Mouse (Mus musculus) adrenal gland, adult 18-20 months (tissue): ENCODE data around the gene Svbp. TPM values are rescaled to one million over a fixed set of nuclear protein-coding genes. Genes with fewer than 3 reads are reported as not detected.

ENCODE experiments used
- DNase-seq, 2 experiments: peaks; one replicate each; pipeline ENCODE4 v3.0.0; 2021 to 2022; ENCODE audit warnings: low spot score in 2 of 2
- long read RNA-seq, 2 experiments: library from polyadenylated mRNA; stranded (forward); transcript quantifications; one replicate each; pipeline ENCODE4 v2.0.0; 2021
- total RNA-seq, 2 experiments: library from RNA; stranded (reverse); gene quantifications; 1 replicate in 1 of 2; 2 replicates in 1 of 2; pipeline ENCODE4 v1.2.3; 2021

Gene Svbp
- 10 to 100 TPM; 13.8 to 17.0 TPM for total RNA-seq
- long read RNA-seq, experiment 1, partial matches to known transcripts, result 0 of 2 reads
- long read RNA-seq, experiment 1, other reads (novel, unspliced or antisense), result 0 of 2 reads
- long read RNA-seq, experiment 2, transcript Svbp-201 (3 exons, 733 nt), result major isoform, 18 of 19 reads
- long read RNA-seq, experiment 2, partial matches to known transcripts, result 0 of 19 reads
- long read RNA-seq, experiment 2, other reads (novel, unspliced or antisense), result 0 of 19 reads

DNA sequence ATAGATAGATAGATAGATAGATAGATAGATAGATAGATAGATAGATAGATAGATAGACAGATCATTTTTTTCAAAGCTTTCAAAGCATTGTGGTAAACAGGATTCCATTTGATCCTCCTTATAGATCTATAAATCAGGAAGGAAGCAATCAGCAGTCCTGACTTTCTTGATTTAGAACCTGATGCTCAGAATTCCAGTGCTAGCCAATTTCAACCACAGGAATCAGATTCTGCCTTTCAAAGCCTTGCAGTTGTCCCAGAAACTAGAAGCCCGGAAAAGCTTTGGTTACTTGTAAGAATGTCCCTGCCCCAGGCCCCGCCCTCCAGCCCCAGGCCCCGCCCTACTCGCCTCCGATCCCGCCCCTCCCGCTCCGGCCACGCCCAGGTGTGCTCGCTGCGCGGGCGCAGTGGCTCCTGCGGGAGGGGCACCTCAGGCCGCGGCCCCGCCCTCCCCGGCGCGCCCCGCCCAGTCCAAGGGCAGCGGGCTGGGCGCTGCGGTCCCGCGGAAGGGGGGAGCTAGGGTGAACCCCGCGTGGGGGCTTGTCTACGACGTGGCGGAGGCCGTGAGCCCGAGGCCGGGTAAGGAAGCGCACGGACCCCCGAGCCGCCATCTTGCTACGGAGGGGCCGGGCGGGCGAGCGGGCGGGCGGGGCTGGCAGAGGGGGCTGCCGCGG, at the start of gene Svbp:
Gene Svbp (plus strand): TSS at position 398 of the 673 bp plus-strand sequence.
- peak; percentile 86 to 91 for DNase-seq

DNA sequence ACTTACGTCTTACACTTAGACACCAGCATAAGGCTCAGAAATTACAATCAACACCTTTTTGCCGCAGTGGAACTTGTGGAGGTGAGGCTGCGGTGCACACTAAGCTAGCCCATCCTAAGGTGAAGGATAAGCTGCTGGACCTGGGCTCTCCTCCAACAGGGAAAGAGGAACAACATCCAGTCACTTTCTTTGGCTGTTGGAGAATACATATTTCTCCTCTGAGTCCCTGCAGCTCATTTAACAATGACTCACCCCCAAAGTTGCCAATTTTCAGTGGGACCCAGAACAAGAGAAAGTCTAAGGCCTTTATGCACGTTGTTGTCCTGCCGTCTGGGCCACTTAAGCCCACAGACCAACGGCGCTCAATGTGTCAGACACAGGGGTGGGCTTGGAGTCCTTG, 48.3 kb upstream of the Svbp start:
- no peak for DNase-seq

GRCm38 (mm10) chr4:119147347-119147746, 47.8 kb upstream of the Svbp start:
- DNase-seq, result no peak

- no peak for DNase-seq
These were observed 46.4 kb upstream of the Svbp start for GRCm38 (mm10) chr4:119148741-119149140.

- DNase-seq, result peak; percentile 70 to 77
These were observed 37.9 kb upstream of the Svbp start for GRCm38 (mm10) chr4:119157186-119157585.

DNA sequence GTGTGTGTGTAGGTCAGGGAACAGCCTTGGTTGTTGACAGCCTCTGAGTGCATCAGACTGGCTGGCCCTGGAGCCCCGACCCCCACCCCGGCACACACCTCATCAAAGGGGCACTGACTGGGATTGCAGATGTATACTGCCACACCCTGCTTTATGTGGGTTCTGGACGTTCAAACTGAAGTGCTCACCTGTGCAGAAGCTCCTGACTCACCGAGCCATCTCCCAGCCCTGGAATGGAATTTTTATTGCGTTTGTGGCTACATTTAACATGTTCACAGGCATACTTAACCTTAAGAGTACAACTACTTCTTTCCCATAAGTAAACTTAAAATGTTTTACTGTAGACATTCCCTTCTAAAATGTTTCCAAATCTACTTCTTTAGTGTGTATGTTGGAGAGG, 37.2 kb upstream of the Svbp start:
- no peak for DNase-seq

DNA sequence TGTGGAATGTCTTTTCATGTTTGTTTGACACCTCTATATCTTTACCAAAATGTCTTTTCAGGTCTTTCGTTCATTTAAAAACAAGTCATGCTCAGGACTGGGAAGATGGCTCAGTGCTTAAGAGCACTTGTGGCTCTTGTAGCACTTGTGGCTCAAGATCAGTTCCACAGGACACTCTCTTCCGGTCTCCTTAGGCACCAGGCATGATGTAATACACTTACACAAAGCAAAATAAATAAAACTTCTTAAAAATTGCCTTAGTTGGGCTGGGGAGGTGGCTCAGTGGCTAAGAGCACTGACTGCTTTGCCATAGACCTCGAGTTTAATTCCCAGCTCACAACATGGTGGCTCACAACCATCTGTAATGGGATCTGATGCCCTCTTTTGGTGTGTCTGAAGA, 33.7 kb upstream of the Svbp start:
- no peak for DNase-seq

GRCm38 (mm10) chr4:119162990-119163389, 32.1 kb upstream of the Svbp start:
- no peak for DNase-seq

GRCm38 (mm10) chr4:119165916-119166315, 29.2 kb upstream of the Svbp start:
- DNase-seq, result no peak

DNA sequence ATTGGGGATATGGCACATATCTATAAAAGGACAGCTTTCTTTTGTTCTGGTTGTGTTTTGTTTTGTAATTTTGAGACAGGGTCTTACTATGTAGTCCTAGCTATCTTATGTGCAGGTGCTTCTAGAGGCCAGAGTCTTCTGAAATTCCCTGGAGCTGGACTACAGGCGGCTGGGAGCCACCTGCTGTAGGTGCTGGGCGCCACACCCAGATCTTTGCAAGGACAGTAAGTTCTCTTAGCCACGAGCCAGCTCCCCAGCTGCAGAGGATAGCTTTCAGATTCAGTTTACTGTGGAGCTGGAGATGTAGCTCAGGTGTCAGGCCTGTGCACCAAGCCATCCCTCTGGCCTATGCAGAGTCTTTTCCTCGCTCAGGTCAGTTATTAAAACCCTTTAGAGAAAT, 28.0 kb upstream of the Svbp start:
- no peak for DNase-seq

- peak; percentile 77 to 79 for DNase-seq
These were observed 27.4 kb upstream of the Svbp start for GRCm38 (mm10) chr4:119167663-119168062.

- DNase-seq, result no peak
These were observed 22.0 kb upstream of the Svbp start for GRCm38 (mm10) chr4:119172919-119173650.

DNA sequence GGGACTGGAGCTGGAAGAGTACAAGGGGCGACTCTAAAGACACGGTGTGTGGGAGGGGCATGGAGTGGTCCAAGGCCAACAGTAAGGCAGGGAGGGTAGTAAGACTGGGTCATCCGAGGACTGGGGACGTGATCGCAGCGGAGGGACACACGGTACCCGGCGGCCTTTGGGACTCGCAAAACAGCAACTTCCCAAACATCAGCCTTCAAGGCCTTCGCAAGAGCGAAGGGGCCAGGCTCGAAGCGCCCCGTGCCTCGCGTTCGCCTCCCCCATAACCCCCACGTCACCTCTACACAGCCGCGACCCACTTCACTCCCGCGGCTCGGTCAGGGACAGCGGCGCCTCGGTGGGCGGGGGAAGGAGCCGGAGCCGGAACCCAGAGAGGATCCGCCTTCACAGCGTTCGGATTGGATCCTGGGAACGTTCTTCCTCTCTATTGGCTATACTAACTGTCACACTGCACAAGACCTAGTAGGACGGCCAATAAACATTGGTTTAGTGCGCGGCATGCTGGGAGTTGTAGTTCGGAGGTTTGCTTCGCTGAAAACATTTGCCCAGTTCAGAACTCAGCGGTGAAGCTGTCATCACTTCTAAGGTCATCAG, 21.2 kb upstream of the Svbp start, which contains the start of gene Zfp691:
Gene Zfp691 (minus strand): TSS at position 345 of the 603 bp plus-strand sequence.
- peak; percentile 85 to 87 for DNase-seq

GRCm38 (mm10) chr4:119177702-119178101, 17.4 kb upstream of the Svbp start:
- no peak for DNase-seq

DNA sequence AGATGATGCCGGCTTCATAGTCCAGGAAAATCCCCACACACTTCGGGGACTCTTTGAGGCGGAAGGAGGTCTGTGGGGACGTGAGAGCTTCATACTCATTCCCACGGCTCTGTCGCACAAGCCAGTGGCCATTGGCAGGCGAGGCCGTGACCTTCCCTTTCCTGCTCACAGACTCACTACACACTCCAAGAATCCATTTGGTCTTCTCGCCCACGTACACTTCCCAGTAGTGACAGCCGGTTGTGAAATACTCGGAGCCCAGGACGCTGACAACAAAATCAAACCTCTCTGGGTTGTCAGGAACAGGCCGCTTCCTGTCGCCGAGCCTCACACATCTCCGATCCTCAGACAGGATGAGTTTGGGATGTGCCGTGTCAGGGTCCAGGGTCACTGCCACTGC, 16.8 kb upstream of the Svbp start:
- peak in 1 of 2 experiments; percentile 22 for DNase-seq

DNA sequence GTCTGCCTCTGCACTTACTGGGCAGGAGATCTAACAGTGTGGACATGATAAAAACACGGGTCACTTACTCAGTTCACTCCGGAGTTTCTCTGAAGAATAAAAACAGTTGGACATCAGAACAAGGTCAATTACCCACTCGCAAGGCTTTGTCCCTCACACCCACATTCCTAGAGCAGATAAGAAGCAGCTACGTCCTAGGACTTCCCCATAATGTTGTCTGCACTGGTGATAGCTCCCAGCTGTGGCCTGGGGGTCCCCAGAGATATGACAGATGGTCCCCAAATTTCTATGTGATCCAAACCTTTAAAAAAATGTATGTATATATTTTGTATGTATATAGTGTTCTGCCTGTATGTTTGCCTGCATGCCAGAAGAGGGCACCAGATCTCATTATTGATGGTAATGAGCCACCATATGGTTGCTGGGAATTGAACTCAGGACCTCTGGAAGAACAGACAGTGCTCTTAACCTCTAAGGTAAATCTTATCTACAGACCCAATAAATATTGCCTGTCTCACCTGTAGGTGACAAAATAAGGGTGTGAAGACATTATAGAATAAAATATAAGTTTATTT, 14.9 kb upstream of the Svbp start:
- DNase-seq, result no peak

GRCm38 (mm10) chr4:119181456-119181855, 13.7 kb upstream of the Svbp start:
- DNase-seq, result no peak

GRCm38 (mm10) chr4:119183525-119183924, 11.6 kb upstream of the Svbp start:
- no peak for DNase-seq

DNA sequence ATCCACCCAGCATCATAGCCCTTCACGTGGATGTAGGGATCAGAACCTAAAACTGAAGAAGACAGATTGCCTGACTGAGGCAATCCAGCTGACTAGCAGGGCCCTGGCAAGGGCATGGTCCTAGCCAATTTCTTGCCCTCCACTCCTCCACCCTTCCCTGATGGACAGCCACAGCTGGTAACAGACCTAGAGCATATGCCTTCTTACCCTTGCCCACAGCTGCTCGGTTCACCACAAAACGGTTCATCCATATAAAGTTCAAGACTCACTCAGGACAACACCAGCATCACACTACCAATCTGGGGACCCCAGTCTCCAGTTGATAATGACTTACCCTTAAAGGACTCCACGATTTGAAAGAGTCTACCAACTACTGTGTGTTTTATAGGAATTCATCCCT, 9.3 kb upstream of the Svbp start:
- no peak for DNase-seq

DNA sequence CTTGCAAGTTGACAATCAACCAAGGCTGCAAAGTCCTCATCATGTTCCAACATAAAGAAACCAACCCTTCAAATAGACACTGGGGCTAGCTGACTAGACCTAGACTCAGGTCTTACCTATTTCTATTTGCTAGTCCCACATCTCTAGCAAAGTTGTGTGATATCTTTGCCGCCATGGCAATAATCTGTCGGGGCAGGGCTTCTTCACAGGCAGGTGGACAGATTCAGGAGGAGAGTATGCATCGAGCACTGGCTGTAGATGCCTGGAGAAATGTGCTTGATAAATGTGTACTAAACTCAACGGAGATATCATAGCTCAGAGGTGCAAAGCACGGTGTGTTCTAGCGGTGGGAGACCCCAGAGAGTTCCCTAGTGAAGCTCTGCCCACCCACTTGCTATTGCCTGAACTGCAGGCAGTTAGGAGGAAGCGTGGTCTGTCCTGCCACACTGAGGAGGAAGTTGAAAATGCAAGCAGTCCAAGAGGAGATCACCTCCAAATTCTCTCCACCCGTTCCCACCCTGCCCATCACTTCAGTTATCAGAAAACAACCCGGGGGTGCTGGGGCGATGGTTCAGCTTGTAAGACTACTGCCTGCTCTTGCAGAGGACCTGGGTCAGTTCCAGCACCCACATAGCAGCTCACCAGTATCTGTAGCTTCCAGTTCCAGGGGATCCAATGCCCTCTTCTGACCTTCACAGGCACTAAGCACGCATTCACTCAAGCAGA, 6.9 kb upstream of the Svbp start:
- DNase-seq, result no peak

- no peak for DNase-seq
These were observed 5.7 kb upstream of the Svbp start for GRCm38 (mm10) chr4:119189392-119189791.
